Mouse (Mus musculus) regulatory T cell (primary cell): Measurements from ENCODE around the gene Tpr.

Experiments used
- in situ Hi-C: fragments of 300-600 bp; cut with MboI, MseI; formaldehyde crosslinking; loops from one replicate; pipeline ENCODE4 v1.15.1; 2025; ENCODE audit warnings: high pct_unique_total_duplicates

Gene Tpr

DNA sequence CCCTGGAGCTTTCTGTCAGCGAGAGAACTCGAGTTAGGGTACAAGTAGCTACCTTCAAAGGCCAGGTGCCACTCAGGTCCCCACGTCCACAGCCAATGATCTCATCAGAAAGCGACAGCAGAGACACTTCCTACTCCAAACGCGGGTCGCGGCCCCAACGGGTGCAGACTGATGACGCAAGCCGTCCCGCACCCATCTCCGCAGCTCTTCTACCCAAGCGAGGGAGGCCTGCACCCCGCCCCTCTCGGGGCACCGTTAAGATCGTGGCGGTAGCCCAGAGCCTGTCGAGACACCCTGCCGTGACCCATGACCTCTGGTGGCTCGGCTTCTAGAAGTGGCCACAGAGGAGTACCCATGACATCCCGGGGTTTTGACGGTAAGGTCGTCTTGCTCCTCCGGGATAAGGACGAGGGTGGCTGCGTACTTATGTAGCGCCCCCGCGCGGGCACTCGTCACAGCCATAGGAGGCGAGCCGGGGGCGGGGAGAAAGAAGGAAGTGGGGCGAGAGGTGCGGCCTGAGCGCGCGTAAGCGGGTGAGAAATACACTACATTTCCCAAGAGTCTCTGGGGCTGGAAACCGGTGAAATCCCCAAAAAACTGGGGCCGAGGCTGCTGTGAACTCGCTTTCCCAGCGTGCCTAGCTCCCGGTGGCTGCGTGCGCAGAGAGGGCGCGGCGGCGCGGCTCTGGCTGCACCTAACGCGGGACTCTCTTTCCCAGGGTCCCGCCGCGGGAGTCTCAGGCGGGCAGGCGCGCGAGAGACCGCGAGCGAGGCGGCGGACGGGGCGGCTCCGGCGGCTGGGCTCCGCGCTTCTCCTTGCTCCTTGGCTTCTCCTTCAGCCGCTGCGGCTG is at the start of gene Tpr, which contains the start of gene Odr4:
Gene Tpr (plus strand): TSS at position 201 of the 850 bp plus-strand sequence.
Gene Odr4 (minus strand): TSS at position 443 of the 850 bp plus-strand sequence.
- in situ Hi-C loops, result no loop called here

- in situ Hi-C loops, result no loop called here
Observed at GRCm38 (mm10) chr1:150360864-150361263, 31.8 kb upstream of the Tpr start.

DNA sequence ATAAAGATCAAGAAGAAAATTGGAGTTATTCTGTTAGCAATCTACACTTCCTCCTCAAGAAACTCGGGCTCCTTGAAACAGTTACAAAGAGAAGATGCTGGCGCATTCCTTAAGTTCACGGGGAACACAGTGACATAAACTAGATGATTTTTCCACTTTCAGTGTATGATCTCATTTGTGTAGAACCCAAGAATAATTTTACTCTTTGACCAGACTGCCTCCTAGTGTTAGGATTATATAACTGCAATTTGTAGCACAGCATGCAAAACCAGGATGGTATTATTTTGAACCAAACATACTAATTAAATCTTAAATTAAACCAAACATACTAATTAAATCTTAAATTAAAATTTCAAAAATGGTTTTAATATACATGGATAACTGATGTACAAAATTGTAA is 19.7 kb upstream of the Tpr start:
- in situ Hi-C loops, result no loop called here

DNA sequence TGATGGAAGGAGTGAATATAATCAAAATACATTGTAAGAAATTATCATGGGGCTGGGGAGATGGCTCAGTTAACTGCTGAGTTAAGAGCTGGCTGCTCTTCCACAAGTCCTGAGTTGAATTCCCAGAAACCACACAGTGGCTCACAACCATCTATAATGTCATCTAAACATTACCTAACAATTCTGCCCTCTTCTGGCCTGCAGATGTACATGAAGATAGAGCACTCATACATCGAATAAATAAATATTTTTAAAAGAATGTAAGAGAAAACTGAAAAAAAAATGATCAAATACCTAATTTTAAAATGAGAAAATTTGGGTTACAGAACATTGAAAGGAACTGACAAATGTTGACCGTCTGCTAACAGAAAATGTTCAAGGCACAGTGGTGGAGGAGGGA is 18.4 kb upstream of the Tpr start:
- in situ Hi-C loops, result no loop called here

DNA sequence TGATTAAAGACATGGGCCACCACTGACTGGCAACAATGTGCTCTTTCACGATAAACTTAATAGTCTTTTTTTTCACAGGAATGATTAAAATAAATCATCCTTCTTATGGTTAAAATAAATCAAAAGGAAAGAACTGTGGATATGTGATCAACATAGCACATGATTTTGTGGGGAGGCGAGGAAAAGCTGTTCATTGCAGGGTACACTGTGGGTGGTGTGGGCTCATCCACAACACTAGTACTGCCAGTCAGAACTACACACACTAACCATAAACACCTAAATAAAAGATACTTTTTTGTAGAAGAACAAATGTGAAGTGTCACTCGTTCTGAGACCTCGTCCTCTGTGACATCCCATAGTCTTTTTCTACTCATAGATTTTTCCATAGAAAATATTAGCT is 8.5 kb upstream of the Tpr start:
- in situ Hi-C loops, result no loop called here

GRCm38 (mm10) chr1:150387572-150387971 is 5.1 kb upstream of the Tpr start:
- in situ Hi-C loops, result no loop called here

- in situ Hi-C loops, result no loop called here
Observed at GRCm38 (mm10) chr1:150389390-150390129, 3.1 kb upstream of the Tpr start.

DNA sequence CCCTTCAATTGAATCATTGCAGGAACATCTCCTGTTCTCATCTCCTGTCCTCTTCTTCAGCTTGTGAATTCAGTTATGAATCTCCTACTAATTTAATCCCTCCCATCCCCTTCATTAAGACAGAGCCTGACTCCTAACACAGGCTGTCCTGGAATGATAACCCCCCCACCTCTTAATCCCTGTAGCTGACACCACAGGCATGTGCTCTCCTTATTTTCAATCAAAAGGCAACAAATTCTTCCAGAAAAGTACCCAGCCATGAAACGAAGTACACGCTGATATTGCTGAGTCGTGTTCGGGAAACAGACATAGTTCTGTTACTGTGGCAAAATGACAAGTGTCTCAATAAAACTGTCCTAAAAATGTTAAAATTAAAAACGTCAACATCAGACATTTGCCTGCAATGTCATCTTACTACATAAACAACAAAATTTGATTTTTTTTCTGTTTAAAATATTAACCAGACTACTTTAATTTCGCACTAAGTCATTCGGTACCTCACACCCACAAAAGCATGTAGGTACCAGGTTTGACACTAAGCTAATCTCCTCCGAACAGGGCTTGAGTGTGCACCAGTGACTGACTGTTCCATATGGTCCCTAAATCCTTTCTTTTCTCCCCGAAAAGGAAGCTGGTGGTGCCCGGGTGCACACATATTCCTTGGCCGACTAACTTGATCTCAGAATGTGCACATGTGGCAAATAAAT is 554 bp upstream of the Tpr start:
- in situ Hi-C loops, result no loop called here

DNA sequence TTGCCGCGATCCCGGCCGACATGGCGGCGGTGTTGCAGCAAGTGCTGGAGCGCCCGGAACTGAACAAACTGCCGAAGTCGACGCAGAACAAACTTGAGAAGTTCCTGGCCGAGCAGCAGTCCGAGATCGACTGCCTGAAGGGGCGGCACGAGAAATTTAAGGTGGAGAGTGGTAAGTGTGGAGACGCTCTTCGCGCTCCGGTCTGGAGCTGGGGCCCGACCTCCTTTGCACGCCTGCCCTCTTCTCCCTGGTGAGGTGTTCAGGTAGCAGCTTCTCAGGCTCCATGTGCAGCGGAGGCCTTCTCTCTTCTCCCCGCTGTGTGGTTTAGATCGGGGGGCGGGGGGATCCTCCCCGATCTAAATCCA is 832 bp downstream of the Tpr start:
- in situ Hi-C loops, result no loop called here

GRCm38 (mm10) chr1:150396001-150396400 is 3.4 kb downstream of the Tpr start:
- in situ Hi-C loops, result no loop called here

GRCm38 (mm10) chr1:150403914-150404313 is 11.3 kb downstream of the Tpr start:
- in situ Hi-C loops, result loop anchor here (10.0 kb wide), 1 partner anchor 1171 kb away; the partner anchor contains the start of gene Fam129a

GRCm38 (mm10) chr1:150404555-150404954 is 11.9 kb downstream of the Tpr start:
- in situ Hi-C loops, result loop anchor here (10.0 kb wide), 1 partner anchor 1170 kb away; the partner anchor contains the start of gene Fam129a

- in situ Hi-C loops, result loop anchor here (10.0 kb wide), 1 partner anchor 1168 kb away; the partner anchor contains the start of gene Fam129a
Observed at GRCm38 (mm10) chr1:150407285-150407684, 14.6 kb downstream of the Tpr start.

DNA sequence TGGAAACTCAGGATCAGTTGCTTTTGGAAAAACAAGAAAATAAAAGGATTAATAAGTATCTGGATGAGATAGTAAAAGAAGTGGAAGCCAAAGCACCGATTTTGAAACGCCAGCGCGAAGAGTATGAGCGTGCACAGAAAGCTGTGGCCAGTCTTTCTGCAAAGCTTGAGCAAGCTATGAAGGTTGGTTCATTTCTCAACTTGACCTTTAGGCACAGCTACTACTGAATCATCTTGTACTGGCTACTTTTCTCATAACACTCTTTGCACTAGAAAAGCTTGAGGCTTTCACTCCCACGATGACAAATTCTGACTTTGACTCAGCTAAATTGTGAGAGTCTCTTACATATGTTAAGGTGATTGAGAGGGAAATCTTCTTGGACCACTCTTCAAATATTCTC is 17.4 kb downstream of the Tpr start:
- in situ Hi-C loops, result loop anchor here (10.0 kb wide), 1 partner anchor 1165 kb away; the partner anchor contains the start of gene Fam129a

GRCm38 (mm10) chr1:150416006-150416405 is 23.4 kb downstream of the Tpr start:
- in situ Hi-C loops, result no loop called here

- in situ Hi-C loops, result no loop called here
Observed at GRCm38 (mm10) chr1:150418426-150418825, 25.8 kb downstream of the Tpr start.

- in situ Hi-C loops, result no loop called here
Observed at GRCm38 (mm10) chr1:150425665-150426064, 33.0 kb downstream of the Tpr start.

DNA sequence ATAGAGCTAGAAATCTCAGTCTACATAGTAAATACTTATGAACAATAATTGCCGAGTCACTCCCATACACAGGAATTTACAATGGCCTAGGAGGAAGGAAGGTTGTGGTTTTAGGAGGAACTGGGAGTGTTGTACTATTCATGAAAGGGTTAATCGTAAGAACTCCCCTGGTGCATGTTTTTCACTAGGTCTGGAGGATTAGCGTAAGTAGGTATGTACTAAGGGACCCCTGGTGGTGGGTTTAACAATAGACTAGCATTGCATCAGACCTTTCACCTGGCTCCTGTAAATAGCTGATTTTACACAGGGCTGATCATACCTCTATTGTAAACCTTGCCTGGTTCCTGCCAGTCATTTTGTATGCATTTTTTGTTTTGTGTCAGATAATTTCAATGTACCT is 33.6 kb downstream of the Tpr start:
- in situ Hi-C loops, result no loop called here

- in situ Hi-C loops, result loop anchor here (10.0 kb wide), 1 partner anchor 916 kb away; no protein-coding TSS in a partner anchor
Observed at GRCm38 (mm10) chr1:150438641-150439040, 46.0 kb downstream of the Tpr start.

- in situ Hi-C loops, result no loop called here
Observed at GRCm38 (mm10) chr1:150441731-150442130, 49.1 kb downstream of the Tpr start.

GRCm38 (mm10) chr1:150458977-150459376 is 66.3 kb downstream of the Tpr start:
- in situ Hi-C loops, result no loop called here

DNA sequence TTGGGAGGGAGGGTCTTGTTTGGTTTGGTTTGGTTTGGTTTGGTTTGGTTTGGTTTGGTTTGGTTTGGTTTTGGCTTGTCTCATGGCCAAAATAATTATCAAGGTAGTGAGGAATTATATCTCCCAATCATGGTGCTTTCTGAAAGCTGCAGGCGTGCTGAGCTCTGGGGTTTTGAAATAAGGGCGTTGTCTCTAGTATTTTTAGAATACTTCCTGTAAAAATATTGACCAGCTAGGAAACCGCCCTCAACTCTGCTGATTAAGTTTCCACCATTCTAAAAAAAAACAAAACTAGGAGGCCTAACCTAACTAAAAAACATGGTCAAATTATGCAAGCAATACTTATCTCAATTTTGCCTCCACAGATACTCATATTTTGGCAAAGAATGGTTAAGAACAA is 67.0 kb downstream of the Tpr start:
- in situ Hi-C loops, result no loop called here
